Mouse (Mus musculus): Measurements from ENCODE around the gene St6galnac3. TPM values are rescaled to one million over a fixed set of nuclear protein-coding genes. Genes with fewer than 3 reads are reported as not detected.
A peak's percentile ranks its signal among the peaks of the same experiment; 100 is the strongest.

St6galnac3 gene
- polyA plus RNA-seq, 1 experiment = not detected

- H3K4me3 ChIP-seq (ENCODE audit: insufficient read depth, poor library complexity, severe bottlenecking) = no peak overlapping the region
- H3K27me3 ChIP-seq (ENCODE audit: control insufficient read depth, insufficient read depth, insufficient read length) = peaks cover 4% of the 10 kb centered on the region
- H3ac ChIP-seq (ENCODE audit: control insufficient read depth, insufficient read length, low read depth) = no peak overlapping the region
- no peaks in the 10 kb centered on the region for H3K36me3 ChIP-seq (ENCODE audit: control insufficient read depth, insufficient read depth)
- H3K79me2 ChIP-seq (ENCODE audit: control insufficient read depth, insufficient read depth) = no peaks in the 10 kb centered on the region
- H3K79me3 ChIP-seq (ENCODE audit: low read depth) = no peaks in the 10 kb centered on the region
- TF ChIP-seq CTCF (IDR thresholded peaks at IDR 0.05; ENCODE audit: control insufficient read depth, insufficient read depth, insufficient read length) (no peak), FOSL1 (IDR thresholded peaks at IDR 0.05; ENCODE audit: insufficient read depth, low read length, poor library complexity, severe bottlenecking) (no peak), MYOG (IDR thresholded peaks at IDR 0.05; ENCODE audit: control insufficient read depth, extremely low read depth, insufficient read length) (no peak), USF1 (IDR thresholded peaks at IDR 0.05; ENCODE audit: low read depth) (no peak), MYOD1 (IDR thresholded peaks at IDR 0.05; ENCODE audit: control insufficient read depth, insufficient read length, low read depth) (no peak), CEBPB (IDR thresholded peaks at IDR 0.05; ENCODE audit: low read depth) (no peak), MAX (IDR thresholded peaks at IDR 0.05) (no peak)
Observed at GRCm38 (mm10) chr3:153324307-153324706, 400.7 kb downstream of the St6galnac3 start.

GRCm38 (mm10) chr3:153323446-153323845, 401.5 kb downstream of the St6galnac3 start:
- Histone ChIP-seq H3K79me3 (ENCODE audit: low read depth) (no peaks in the 10 kb centered on the region), H3ac (ENCODE audit: control insufficient read depth, insufficient read length, low read depth) (no peak overlapping the region), H3K79me2 (ENCODE audit: control insufficient read depth, insufficient read depth) (no peaks in the 10 kb centered on the region), H3K36me3 (ENCODE audit: control insufficient read depth, insufficient read depth) (no peaks in the 10 kb centered on the region), H3K4me3 (ENCODE audit: insufficient read depth, poor library complexity, severe bottlenecking) (no peak overlapping the region), H3K27me3 (ENCODE audit: control insufficient read depth, insufficient read depth, insufficient read length) (peaks cover 4% of the 10 kb centered on the region)
- TF ChIP-seq CTCF (IDR thresholded peaks at IDR 0.05; ENCODE audit: control insufficient read depth, insufficient read depth, insufficient read length) (no peak), CEBPB (IDR thresholded peaks at IDR 0.05; ENCODE audit: low read depth) (no peak), FOSL1 (IDR thresholded peaks at IDR 0.05; ENCODE audit: insufficient read depth, low read length, poor library complexity, severe bottlenecking) (no peak), MYOG (IDR thresholded peaks at IDR 0.05; ENCODE audit: control insufficient read depth, extremely low read depth, insufficient read length) (no peak), MAX (IDR thresholded peaks at IDR 0.05) (no peak), MYOD1 (IDR thresholded peaks at IDR 0.05; ENCODE audit: control insufficient read depth, insufficient read length, low read depth) (no peak), USF1 (IDR thresholded peaks at IDR 0.05; ENCODE audit: low read depth) (no peak)

GRCm38 (mm10) chr3:153313583-153313982, 411.4 kb downstream of the St6galnac3 start:
- Histone ChIP-seq H3ac (ENCODE audit: control insufficient read depth, insufficient read length, low read depth) (no peak overlapping the region), H3K79me3 (ENCODE audit: low read depth) (no peaks in the 10 kb centered on the region), H3K36me3 (ENCODE audit: control insufficient read depth, insufficient read depth) (no peaks in the 10 kb centered on the region), H3K4me3 (ENCODE audit: insufficient read depth, poor library complexity, severe bottlenecking) (no peak overlapping the region), H3K79me2 (ENCODE audit: control insufficient read depth, insufficient read depth) (no peaks in the 10 kb centered on the region), H3K27me3 (ENCODE audit: control insufficient read depth, insufficient read depth, insufficient read length) (no peaks in the 10 kb centered on the region)
- TF ChIP-seq CTCF (IDR thresholded peaks at IDR 0.05; ENCODE audit: control insufficient read depth, insufficient read depth, insufficient read length) = no peak
- no peak for TF ChIP-seq MAX (IDR thresholded peaks at IDR 0.05)
- no peak for TF ChIP-seq CEBPB (IDR thresholded peaks at IDR 0.05; ENCODE audit: low read depth)
- TF ChIP-seq MYOD1 (IDR thresholded peaks at IDR 0.05; ENCODE audit: control insufficient read depth, insufficient read length, low read depth) = no peak
- no peak for TF ChIP-seq MYOG (IDR thresholded peaks at IDR 0.05; ENCODE audit: control insufficient read depth, extremely low read depth, insufficient read length)

- Histone ChIP-seq H3K79me2 (ENCODE audit: control insufficient read depth, insufficient read depth) (no peaks in the 10 kb centered on the region), H3K79me3 (ENCODE audit: low read depth) (no peaks in the 10 kb centered on the region), H3K27me3 (ENCODE audit: control insufficient read depth, insufficient read depth, insufficient read length) (no peaks in the 10 kb centered on the region), H3ac (ENCODE audit: control insufficient read depth, insufficient read length, low read depth) (no peak overlapping the region), H3K4me3 (ENCODE audit: insufficient read depth, poor library complexity, severe bottlenecking) (no peak overlapping the region), H3K36me3 (ENCODE audit: control insufficient read depth, insufficient read depth) (no peaks in the 10 kb centered on the region)
- no peak for TF ChIP-seq MAX (IDR thresholded peaks at IDR 0.05)
- no peak for TF ChIP-seq MYOD1 (IDR thresholded peaks at IDR 0.05; ENCODE audit: control insufficient read depth, insufficient read length, low read depth)
- no peak for TF ChIP-seq CEBPB (IDR thresholded peaks at IDR 0.05; ENCODE audit: low read depth)
- TF ChIP-seq MYOG (IDR thresholded peaks at IDR 0.05; ENCODE audit: control insufficient read depth, extremely low read depth, insufficient read length) = no peak
- no peak for TF ChIP-seq FOSL1 (IDR thresholded peaks at IDR 0.05; ENCODE audit: insufficient read depth, low read length, poor library complexity, severe bottlenecking)
Observed at GRCm38 (mm10) chr3:153313167-153313566, 411.8 kb downstream of the St6galnac3 start.

GRCm38 (mm10) chr3:153312006-153312405, 413.0 kb downstream of the St6galnac3 start:
- Histone ChIP-seq H3K4me3 (ENCODE audit: insufficient read depth, poor library complexity, severe bottlenecking) (no peak overlapping the region), H3K79me3 (ENCODE audit: low read depth) (no peaks in the 10 kb centered on the region), H3K79me2 (ENCODE audit: control insufficient read depth, insufficient read depth) (no peaks in the 10 kb centered on the region), H3ac (ENCODE audit: control insufficient read depth, insufficient read length, low read depth) (no peak overlapping the region), H3K27me3 (ENCODE audit: control insufficient read depth, insufficient read depth, insufficient read length) (no peaks in the 10 kb centered on the region), H3K36me3 (ENCODE audit: control insufficient read depth, insufficient read depth) (no peaks in the 10 kb centered on the region)
- TF ChIP-seq CEBPB (IDR thresholded peaks at IDR 0.05; ENCODE audit: low read depth) = no peak
- TF ChIP-seq CTCF (IDR thresholded peaks at IDR 0.05; ENCODE audit: control insufficient read depth, insufficient read depth, insufficient read length) = no peak
- TF ChIP-seq MYOD1 (IDR thresholded peaks at IDR 0.05; ENCODE audit: control insufficient read depth, insufficient read length, low read depth) = no peak
- no peak for TF ChIP-seq MYOG (IDR thresholded peaks at IDR 0.05; ENCODE audit: control insufficient read depth, extremely low read depth, insufficient read length)
- TF ChIP-seq USF1 (IDR thresholded peaks at IDR 0.05; ENCODE audit: low read depth) = peak; percentile 70
- TF ChIP-seq FOSL1 (IDR thresholded peaks at IDR 0.05; ENCODE audit: insufficient read depth, low read length, poor library complexity, severe bottlenecking) = no peak
- TF ChIP-seq MAX (IDR thresholded peaks at IDR 0.05) = no peak

GRCm38 (mm10) chr3:153308379-153308778, 416.6 kb downstream of the St6galnac3 start:
- no peak for TF ChIP-seq FOSL1 (IDR thresholded peaks at IDR 0.05; ENCODE audit: insufficient read depth, low read length, poor library complexity, severe bottlenecking)
- no peak for TF ChIP-seq CEBPB (IDR thresholded peaks at IDR 0.05; ENCODE audit: low read depth)
- no peak for TF ChIP-seq CTCF (IDR thresholded peaks at IDR 0.05; ENCODE audit: control insufficient read depth, insufficient read depth, insufficient read length)
- TF ChIP-seq MYOG (IDR thresholded peaks at IDR 0.05; ENCODE audit: control insufficient read depth, extremely low read depth, insufficient read length) = no peak

More at GRCm38 (mm10) chr3:153308379-153308778, 416.6 kb downstream of the St6galnac3 start:
- H3K27me3 ChIP-seq (ENCODE audit: control insufficient read depth, insufficient read depth, insufficient read length) = no peaks in the 10 kb centered on the region
- no peak overlapping the region for H3ac ChIP-seq (ENCODE audit: control insufficient read depth, insufficient read length, low read depth)
- no peaks in the 10 kb centered on the region for H3K79me2 ChIP-seq (ENCODE audit: control insufficient read depth, insufficient read depth)
- no peaks in the 10 kb centered on the region for H3K79me3 ChIP-seq (ENCODE audit: low read depth)
- H3K4me3 ChIP-seq (ENCODE audit: insufficient read depth, poor library complexity, severe bottlenecking) = no peak overlapping the region
- no peaks in the 10 kb centered on the region for H3K36me3 ChIP-seq (ENCODE audit: control insufficient read depth, insufficient read depth)
